Mouse (Mus musculus): ENCODE measurements around the gene Shld1.

Gene Shld1

DNA sequence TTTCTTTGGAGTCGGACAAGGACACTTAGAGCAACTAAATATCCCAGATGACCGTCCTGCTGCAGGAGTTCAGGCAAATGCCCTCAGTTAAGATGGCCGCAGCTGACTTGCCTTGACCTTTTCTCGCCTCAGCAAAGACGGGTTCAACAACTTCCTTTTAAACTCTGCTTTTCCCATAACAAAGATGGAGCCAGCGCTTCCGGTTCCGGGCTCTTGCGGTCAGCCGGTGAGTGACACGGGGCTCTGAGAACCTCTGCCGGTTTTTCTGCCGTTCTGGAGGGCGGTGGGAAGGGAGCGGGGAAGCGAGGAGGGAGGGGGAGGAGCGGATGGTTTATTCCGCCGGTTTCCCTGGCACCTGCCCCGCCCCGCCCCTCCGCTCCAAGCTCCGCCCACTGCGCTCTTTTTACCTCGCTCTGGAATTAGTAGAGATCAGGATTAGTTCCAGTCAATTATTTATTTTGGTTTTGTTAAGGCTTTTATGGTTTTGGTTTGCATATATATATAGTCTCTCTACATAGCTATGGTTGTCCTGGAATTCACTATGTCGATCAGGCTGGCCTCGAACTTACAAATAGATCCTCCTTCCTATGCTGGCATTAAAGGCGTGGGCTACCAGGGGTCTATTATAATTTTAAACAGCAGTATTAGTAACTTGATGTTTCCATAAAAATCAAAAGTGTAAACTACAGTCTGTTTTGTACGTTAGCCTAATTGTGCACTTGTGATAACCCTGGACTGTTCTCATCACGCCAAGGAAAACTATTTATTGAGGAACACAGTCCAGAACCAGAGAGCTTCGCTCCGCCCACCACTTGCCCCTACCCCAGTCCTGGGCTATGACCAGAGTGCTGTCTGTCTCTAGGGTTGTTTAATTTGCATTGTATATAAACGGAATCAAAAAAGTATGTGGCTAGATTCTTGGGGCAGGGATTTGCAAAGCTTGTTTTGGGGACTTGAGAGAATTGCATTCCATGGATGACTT is at the start of gene Shld1:
TSS of gene Shld1 (plus strand) at position 176 of the 982 bp plus-strand sequence.
- peak; percentile 96 for DNase-seq (ENCODE audit: low spot score)

DNA sequence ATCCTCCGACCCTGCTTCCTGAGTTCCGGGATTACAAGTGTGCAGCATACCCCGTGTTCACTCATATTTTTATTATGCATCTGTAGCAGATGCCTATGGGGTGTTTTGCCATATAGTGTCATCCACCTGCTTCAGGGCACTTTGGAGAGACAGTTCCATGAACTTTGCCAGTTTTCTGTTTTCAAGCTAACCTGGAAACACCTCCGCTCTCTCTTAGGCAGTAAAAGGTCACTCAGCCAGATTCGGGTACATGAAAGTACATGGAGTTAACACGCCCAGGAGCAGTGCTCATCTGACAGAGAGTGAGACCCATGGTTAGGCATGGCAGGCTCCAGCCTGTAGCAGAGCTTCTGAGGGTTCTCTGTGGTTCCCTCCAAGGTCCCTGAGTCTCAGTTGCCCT is 48.4 kb upstream of the Shld1 start:
- no peak for DNase-seq (ENCODE audit: low spot score)

DNA sequence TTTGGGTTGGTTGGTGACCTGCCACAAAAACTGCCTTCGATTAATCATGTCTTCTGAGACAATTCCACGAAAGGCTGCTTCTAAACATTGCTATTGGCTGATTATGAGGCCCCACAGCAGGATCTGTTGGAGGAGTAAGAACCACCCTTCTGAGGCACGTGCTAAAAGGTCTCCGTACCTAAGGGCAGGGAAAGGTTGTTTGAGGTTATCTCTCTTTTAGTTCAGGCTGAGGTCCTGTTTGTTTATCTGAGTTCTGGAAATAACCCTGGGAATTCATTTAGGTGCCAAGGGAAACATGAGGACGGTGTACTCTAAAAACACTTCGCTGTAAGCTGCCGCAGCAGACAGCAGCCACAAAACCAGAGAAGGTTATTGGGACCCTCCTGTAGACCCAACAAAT is 47.4 kb upstream of the Shld1 start:
- peak; percentile 16 for DNase-seq (ENCODE audit: low spot score)

DNA sequence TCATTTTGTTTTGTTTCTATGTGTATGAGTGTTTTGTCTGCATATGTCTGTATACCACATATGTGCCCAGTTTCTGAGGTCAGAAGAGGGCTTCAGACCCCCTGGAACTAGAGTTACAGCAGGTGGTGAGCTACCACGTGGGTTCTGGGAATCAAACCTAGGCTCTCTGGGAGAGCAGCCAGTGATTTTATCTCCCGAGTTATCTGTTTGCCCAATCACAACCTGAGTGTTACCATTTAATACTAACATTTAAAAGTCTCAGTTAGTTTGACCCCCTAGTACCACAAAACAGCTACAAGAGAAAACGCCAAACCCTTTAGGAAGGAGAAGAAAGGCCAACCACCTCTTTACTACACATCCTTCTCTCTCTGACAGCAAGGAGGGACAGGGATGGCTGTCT is 45.5 kb upstream of the Shld1 start:
- no peak for DNase-seq (ENCODE audit: low spot score)

DNA sequence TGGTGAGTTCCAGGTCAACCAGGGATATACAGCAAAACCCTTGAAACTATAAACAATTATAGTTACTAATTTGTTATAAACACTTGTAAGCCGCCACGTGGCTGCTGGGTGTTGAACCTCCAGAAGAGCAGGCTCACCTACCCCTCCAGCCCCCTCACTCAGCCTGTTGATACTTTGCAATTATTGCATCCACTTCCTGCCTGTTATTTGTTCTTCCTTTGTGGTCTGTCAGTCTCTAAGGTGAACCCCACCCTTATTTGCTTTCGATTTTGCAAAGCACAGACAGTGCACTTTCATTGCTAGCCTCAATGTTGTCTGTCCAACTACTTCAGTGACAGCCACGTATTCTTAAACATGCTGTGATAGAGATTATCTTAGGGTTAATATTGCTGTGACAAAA is 43.6 kb upstream of the Shld1 start:
- peak; percentile 68 for DNase-seq (ENCODE audit: low spot score)

DNA sequence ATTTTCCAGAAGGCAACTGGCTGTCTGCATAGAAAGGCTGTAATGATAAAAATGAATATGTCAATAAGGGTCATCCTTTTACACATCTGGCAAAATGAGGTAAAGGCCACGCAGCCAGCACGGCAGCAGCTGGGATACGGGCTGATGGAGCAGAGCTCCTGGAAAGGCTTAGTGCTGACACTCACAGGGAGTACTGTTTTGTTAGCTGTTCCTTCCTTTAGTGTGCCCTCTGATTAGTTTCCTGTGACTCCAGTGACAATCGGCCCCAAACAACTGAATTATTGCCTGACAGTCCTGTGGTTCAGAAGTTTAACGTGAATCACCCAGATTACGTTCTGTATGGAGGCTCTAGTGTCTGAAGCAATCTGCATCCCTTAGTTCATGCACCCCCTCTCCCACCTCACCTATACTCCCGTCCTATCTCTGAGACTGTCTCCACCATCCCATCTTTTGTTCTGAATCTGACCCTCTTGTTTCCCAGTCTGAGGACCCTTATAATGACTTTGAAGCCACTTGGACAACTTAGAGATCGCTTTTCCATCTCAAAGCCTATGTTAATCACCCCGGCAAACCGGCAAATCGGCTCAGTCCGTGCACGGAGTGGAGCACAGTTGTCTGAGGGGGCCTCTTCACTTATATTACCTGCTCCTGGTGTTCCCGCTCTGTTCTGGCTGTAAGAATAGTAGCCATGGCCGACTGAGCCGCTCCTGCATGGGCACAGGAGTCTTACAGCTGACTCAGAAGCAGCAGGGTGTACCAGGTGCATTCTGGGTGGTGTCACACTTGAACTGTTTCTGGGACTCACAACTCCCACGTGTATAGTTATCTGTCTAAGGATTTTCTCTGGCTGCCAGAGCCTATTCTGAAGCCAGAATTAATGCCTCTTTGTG is 39.6 kb upstream of the Shld1 start:
- DNase-seq (ENCODE audit: low spot score), result no peak

DNA sequence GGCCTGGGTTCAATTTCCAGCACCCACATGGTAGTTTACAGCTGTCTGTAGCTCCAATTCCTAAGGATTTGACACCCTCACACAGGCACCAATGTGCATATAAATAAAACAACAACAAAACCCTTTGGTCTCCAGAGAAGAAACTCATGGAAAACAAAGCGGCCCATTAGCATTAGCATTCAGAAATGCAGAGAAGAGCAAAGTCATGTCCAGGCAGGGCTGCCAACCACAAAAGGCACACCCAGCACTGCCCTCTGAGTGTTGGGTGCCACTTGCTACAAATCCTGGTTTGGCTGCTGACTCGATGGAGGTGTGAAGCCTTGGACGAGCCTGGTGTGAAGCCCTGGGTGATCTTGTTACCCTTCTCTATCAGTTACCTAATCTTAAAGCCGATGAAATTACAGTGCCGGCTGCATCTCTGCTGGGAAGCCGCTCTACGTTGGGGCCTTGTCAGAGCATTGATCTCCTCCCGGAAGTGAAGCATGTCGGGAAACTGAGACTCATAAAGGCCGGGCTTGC is 37.3 kb upstream of the Shld1 start:
- DNase-seq (ENCODE audit: low spot score), result no peak

DNA sequence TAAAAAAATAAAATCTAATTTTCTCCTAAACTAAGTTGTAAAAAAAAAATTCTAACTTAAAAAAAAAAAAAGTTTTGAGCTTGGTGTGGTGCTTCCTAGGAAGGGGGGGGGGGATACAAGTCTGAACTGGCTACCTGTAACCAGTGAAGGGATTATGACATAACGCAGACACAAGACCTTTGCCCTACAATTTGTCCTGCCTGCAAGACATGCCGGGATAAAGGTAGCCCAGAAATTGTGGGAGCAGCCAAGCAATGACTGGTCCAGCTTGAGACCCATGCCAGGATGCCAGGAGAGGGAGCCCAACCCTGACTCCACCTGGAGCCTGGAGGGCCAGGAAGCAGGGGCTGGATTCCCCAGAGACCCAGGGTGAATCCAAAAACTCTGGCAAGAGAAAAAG is 36.2 kb upstream of the Shld1 start:
- no peak for DNase-seq (ENCODE audit: low spot score)

DNA sequence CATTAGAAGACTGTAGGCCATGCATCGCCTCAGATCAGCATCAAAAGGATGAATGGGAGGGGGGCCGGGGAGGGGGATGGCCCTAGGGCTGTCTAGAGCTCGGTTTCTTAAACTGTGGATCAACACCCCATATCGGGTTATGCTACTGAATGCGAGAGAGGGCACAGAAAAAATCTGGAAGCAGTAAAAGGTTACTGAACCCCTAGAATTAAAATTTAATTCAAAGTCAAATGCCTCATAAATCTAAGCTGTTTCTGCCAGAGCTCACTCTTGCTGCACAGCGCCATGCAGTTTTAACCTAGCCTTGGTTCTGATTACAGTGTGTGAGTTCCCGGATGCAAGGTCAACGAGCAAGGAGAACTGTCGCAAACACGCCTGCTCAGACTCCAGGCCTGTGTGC is 34.3 kb upstream of the Shld1 start:
- no peak for DNase-seq (ENCODE audit: low spot score)

DNA sequence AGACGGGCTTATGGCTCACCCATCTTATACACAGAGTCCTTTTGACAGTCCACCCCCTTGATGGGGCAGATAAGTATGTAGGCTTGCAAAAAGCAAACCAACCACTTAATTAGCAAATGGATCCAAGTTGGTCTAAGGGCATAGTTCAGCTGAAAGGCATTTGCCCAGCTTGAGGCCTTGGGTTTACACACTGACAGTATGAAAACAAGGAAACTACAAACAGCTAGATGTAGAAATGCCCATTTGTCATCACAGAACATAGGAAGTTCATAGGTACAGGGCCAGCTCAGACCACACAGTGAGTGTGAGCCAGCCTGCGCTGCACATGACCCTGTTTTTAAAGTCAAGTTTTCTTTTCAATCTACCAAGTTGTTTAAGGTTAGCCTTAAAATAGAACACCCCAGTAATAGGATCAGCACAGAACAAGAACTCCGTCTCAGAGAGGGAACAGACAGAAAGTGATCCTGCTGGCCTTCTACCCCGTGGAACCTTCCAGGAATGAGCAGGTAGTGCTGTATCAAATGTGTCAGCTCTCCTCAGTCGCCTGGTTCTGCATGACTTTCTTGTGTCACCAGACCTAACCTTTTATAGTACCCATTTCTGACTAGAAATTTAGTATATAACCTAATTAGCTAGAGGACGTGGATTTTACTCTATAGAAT is 31.8 kb upstream of the Shld1 start:
- DNase-seq (ENCODE audit: low spot score), result no peak

DNA sequence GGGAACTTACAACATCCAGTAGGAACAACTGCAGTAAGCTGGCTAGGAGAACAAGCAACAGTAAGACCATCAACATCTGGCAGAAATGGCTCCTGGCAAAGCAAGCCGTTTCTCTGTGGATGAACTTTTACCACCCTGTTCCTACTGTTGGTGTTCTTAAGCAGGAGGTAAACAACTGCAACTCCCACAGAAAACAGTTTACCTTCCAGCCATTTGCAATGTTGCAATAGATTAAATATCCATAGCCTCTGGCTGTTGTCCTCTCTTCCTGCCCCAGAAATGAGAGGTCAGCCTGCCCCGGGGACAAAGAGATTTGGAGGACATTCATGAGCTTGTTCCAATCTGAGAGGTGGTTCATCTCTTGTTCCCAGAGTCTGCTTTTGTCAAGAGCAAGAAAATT is 29.5 kb upstream of the Shld1 start:
- DNase-seq (ENCODE audit: low spot score), result no peak

DNA sequence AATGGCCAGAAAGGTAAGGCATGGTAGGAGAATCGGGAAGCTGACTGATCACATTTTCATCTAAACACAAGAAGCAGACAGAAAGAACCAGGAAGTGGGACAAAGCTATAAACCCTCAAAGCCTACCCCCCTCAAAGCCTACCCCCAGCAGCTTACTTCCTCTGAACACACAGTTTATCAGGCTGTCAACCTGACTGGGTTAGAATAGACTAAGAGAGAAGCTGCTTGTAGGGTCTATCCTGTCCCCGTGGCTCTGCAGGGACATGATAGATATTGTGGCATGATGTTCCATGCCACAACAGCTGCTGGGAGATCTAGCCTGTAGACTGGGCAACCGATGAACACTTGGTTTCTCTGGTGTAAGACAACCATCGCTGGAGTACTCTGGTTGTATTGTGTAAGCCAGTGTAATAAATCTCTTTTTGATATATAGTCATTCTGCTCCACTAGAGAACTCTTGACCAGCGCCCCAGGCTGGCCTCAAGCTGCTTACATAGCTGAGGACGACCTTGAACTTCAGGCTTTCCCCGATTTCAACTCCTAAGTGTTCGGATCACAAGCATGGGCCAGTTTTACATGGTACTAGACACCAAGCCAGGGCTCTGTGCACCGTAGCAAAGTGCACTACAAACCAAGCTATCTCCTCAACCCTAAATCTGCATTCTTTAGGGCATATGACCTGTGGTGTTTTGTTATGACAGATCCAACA is 28.2 kb upstream of the Shld1 start:
- DNase-seq (ENCODE audit: low spot score), result no peak

DNA sequence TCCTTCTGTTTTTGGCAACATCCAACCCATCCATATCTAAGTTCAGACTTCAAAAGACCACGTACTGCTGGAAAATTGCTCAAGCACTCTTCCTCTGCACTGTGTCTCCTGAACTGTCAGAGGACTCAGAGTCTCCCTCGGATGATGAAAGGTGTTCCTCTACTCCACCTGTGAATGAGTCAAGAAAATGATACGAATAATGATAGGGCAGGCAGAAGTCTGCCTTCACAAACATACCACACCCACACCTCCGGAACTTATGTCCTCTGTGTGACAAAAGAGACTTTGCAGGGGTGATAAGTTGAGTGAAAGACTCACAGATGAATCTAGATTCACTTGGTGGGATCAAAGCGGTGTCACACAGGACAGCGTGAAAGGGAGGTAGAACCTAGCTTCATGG is 17.6 kb upstream of the Shld1 start:
- DNase-seq (ENCODE audit: low spot score), result no peak

DNA sequence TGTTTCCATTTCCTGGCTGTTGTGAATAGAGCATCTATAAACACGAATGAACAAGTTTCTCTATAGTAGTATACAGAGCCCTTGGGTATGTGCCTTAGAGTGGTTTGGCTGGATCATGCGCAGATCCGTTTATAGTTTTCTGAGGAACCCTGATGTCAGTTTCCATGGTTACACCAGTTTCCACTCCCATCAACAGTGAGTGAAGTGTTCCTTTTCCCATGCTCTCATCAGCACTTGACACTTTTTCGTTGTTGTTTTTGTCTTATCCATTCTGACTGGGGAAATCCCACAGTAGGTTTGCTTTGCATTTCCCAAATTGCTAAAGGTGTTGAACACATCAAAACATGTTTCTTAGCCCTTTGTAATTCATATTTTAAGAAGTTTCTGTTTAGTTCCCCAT is 16.4 kb upstream of the Shld1 start:
- no peak for DNase-seq (ENCODE audit: low spot score)

DNA sequence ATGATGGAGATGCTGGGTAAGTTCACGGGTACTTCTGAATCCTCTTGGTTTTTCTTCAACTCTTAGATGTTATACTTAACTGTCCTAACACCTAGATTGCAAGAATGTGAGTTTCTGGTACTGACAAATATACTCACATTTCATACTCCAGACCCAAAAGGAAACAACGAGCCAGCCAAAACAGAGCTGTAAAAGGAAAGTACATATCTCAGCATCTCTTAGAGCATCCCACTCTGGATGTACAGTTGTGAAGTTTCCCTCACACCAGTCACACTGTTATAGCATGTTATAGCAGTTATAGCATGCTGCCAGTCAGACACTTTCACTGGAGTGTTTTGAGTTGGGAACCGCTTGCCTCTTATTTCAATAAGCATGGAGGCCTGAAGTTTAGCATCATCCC is 14.6 kb upstream of the Shld1 start:
- no peak for DNase-seq (ENCODE audit: low spot score)

DNA sequence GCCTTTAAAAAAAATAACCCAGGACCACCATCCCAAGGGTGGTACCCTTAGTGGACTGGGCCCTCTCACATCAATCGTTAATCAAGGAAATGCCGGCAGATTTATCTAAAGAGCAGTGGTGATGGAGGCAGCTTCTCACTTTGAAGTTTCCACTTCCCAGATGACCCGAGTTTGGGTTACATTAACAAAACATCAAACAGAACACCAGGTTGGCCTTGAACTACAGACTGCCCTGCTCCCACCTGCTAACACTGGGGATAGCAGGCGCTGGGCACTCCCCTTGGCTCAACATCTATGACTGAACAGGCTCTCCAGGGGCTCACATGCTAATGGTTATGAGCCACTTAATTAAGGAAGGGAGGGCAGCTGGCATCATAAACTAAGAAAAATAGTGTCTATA is 10.6 kb upstream of the Shld1 start:
- no peak for DNase-seq (ENCODE audit: low spot score)

DNA sequence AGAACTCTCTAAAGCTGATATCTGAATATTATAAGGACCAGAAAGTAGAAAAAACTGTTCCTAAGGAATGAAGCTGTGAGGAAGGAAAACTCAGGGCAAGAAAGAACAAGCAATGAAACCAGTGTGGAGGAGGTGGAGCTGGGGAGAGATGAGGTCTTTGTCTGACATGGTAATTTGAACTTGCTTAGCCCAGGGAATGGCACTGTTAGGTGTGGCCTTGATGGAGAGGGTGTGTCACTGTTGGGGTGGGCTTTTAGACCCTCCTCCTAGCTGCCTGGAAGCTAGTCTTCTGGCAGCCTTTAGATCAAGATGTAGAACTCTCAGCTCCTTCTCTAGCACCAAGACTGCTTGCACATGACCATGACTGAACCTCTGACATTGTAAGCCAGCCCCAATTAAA is 1.7 kb upstream of the Shld1 start:
- DNase-seq (ENCODE audit: low spot score), result no peak

DNA sequence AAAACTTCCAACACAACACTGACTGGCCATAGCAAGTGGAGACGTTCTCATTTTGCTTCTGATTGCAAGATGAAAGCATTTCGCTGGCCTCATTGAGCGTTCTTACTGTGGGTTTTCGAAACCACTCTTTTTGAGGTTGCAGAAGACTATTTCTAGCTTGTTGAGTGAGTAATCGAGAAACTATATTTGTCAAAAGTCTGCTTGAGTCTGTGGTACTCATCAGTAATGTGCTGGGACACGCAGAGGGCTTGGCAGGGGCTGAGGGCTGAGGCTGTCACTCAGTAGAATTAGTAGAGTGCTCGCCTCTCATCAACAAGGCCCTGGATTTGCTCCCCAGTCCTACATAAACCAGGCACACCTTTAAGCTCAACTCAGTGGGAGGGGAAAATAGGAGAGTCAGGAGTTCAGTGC is 1.9 kb downstream of the Shld1 start:
- no peak for DNase-seq (ENCODE audit: low spot score)

DNA sequence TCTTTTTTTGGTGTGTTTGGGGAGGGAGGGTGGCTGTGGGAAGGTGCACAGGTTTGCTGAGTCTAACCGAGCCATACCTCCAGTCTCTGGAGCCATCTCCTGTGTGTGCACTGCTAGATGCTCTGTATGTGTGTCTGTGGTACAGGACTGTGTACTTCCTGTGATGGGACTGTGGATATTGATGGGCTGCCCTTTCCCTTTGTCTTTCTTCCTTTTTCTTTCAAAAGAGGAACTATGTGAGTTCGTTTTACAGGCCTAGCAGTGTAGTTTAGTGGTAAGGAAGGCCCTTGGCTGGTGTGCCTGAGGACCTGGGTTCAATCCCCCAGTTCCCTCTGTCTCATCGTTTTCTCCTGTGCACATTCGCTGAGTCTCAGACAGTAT is 2.4 kb downstream of the Shld1 start:
- no peak for DNase-seq (ENCODE audit: low spot score)

DNA sequence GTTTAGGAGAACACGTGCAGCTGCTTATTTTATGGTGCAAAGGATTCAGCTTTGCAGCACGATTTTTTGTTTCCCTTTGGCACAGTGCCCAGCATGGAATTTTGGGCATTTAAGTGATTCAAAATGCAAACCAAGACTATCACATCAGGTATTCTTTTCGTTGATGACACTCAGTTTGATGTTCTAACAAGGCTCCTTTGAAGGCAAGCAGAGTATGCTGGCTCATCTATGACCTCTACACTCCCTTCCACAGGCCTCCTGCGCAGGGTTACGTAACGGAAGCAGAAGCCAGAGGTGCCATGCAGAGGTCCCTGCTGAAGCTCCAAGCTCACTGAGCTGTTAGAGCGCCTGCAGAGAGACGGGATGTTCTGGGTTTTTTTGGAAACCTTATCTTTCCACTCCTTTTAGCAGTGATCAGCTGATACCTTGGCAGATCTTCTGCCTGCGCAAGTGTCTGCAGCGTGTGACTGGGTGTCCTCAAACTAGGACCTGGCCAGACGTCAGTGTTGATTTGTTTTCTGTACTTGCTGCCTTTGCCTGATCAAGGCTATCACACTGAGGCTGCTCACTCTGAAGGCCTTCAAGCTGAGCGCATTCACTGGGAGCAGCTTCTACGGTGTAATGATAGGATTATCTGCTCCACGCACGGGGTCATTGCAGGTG is 3.0 kb downstream of the Shld1 start:
- DNase-seq (ENCODE audit: low spot score), result peak; percentile 32

DNA sequence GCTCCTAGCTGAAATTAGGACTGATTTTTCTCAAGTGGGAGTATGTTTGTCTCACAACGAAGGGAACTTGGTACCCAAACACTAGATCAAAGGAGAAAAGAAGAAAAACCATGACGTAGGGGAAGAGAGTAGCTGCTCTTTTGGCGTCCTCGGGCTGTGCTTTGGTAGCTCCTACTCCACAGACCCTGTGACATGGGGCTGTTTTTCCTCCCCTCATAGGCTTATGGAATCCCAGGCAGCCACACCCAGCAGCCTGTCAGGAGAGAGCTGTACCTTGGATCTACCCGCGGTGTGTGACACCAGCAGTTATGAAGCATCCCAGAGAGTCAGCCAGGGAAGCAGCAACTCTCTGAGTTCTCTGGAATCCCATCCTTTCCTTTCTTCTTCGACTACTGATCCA is 5.0 kb downstream of the Shld1 start:
- DNase-seq (ENCODE audit: low spot score), result no peak
